Mouse (Mus musculus): Measurements from ENCODE around the gene Lor. TPM values are rescaled to one million over a fixed set of nuclear protein-coding genes. Genes with fewer than 3 reads are reported as not detected.

Lor gene
- not detected for polyA plus RNA-seq (2017; shearing (Covaris generic))

DNA sequence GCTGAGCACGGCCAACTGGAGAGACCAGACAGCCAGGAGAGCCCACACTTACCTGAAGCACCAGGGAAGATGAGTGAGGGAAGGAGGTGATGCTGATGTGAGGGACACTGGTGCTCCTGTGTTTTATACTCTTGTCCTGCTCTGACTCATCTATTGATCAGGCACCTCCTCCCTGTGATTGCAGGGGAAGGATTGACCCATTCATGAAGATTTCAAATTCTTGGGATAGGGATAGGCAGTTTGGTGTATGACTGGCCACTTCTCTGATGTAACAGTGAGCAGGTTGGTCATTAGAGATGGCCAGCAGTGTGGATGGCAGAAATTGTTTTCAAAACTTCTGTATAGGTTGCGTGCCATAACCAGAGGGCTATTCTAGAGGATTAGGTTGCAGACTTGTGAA lies at the start of gene Lor:
Gene Lor, minus strand, starts transcription at position 101 of the 400 bp plus-strand sequence.

DNA sequence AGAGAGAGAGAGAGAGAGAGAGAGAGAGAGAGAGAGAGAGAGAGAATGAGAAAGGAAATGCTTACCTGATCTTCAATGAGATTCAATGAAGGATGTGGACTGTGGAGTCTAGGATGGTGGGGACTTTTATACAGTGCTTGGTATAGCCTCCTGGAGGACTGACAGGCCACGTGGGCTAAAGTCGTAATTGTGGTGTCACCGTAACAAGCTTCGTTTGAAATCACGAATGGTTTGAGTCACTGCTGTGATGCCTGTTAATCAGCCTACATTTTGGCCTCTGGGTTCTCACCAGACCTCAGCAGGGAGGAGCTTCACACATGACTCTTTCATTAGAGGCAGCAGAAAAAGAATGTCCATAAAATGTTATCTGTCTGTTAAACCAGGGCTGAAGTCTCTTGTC lies 40.9 kb upstream of the Lor start, which contains the start of gene Prr9:
Gene Prr9, minus strand, starts transcription at position 101 of the 400 bp plus-strand sequence.

Other genes with a start within 250 kb of the Lor start
- not detected for gene Pglyrp3, start 68.6 kb downstream of the Lor start, polyA plus RNA-seq (2017; shearing (Covaris generic))
- gene Prr9, start 40.8 kb upstream of the Lor start, polyA plus RNA-seq (2017; shearing (Covaris generic)), result not detected
- not detected for gene Lelp1, start 59.6 kb upstream of the Lor start, polyA plus RNA-seq (2017; shearing (Covaris generic))
- not detected for gene Sprr2a1, start 132.7 kb upstream of the Lor start, polyA plus RNA-seq (2017; shearing (Covaris generic))
- gene Sprr2a2, start 132.8 kb upstream of the Lor start, polyA plus RNA-seq (2017; shearing (Covaris generic)), result not detected
- not detected for gene Sprr2a3, start 202.3 kb upstream of the Lor start, polyA plus RNA-seq (2017; shearing (Covaris generic))
- gene Sprr2b, start 233.5 kb upstream of the Lor start, polyA plus RNA-seq (2017; shearing (Covaris generic)), result not detected